Mouse (Mus musculus): ENCODE measurements around the gene Flcn. TPM values are rescaled to one million over a fixed set of nuclear protein-coding genes. Genes with fewer than 3 reads are reported as not detected.

Flcn gene
- polyA plus RNA-seq, 1 experiment from 2014 or later: 37.4 TPM

DNA sequence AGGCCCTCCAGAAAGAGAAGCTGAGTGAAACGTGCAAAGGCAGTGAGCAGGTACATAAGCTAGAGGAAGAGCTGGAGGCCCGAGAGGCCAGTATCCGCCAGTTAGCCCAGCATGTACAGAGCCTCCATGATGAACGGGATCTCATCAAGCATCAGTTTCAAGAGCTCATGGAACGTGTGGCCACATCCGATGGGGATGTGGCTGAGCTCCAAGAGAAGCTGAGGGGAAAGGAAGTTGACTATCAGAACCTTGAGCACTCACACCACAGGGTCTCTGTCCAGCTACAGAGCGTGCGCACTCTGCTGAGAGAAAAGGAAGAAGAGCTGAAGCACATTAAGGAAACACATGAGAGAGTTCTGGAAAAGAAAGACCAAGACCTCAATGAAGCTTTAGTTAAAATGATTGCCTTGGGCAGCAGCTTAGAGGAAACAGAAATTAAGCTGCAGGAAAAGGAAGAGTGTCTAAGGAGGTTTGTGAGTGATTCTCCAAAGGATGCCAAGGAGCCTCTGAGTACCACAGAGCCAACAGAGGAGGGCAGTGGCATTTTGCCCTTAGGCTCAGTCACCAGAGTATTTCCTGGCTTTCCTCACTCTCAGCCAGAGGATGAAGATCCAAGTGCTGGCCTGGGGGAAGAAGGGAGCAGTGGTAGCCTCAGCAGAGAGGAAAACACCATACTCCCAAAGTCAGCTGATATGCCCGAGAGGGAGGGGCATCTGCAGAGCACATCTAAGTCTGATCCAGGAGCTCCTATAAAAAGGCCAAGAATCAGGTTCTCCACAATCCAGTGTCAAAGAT lies 51.4 kb downstream of the Flcn start:
- 92% methylated on average over 9 of the region's 9 CpGs for WGBS
- no peak for ATAC-seq (ENCODE audit: low FRiP score, low read depth)
- no peak overlapping the region for H3K4me2 ChIP-seq (replicated peaks)
- no peaks in the 10 kb centered on the region for H3K9me3 ChIP-seq
- peaks cover 90% of the 10 kb centered on the region for H3K36me3 ChIP-seq
- H3K27me3 ChIP-seq: no peaks in the 10 kb centered on the region
- H3K9ac ChIP-seq (replicated peaks): no peak overlapping the region
- no peak overlapping the region for H3K27ac ChIP-seq (replicated peaks)
- no peak overlapping the region for H3K4me3 ChIP-seq
- H3K4me1 ChIP-seq: no peaks in the 10 kb centered on the region

DNA sequence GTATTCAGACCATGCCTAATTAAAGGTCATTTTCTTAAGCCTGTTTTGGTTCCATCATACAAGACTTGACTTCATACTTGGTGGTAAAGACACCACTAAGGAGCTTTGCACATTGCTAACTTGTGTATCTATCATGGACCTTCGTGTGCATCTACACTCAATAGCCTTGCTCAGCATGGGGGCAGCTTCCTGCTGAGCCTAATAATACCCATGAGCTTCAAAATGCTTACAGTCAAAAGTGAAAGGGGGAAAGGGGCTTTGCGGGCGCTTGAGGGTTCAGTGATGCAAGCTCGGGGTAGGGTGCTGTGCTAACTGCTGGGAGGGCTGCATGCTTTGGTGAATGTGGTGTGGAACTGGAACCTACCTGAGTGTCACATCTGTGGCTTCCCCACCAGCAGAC lies 53.5 kb downstream of the Flcn start:
- H3K36me3 ChIP-seq: peaks cover 100% of the 10 kb centered on the region
- 64% methylated on average over 4 of the region's 4 CpGs for WGBS

DNA sequence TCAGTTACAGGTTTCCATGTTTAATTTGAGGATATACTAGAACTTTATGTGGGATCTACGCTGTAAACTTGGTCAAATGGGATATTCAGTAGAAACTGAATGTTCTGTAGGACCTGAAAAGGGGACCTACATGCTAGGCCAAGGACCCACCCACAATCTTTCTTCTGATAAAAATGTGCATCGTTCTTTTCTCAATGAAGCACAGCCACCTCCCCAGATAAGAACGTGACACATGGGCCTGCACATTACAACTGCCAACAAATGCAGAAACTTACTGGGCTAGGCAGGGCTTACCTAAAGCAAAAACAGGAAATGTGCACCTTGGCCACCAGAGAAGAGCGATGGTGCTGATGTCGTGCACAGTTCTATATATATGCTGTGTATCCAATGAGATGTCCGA lies 55.3 kb downstream of the Flcn start:
- ATAC-seq (ENCODE audit: low FRiP score, low read depth): no peak
- no peaks in the 10 kb centered on the region for H3K4me1 ChIP-seq
- no peak overlapping the region for H3K27ac ChIP-seq (replicated peaks)
- H3K9ac ChIP-seq (replicated peaks): no peak overlapping the region
- WGBS: 96% methylated on average over 6 of the region's 6 CpGs
- no peaks in the 10 kb centered on the region for H3K9me3 ChIP-seq
- H3K36me3 ChIP-seq: peaks cover 98% of the 10 kb centered on the region
- no peak overlapping the region for H3K4me3 ChIP-seq
- H3K27me3 ChIP-seq: no peaks in the 10 kb centered on the region
- no peak overlapping the region for H3K4me2 ChIP-seq (replicated peaks)

More for the DNA sequence above, 53.5 kb downstream of the Flcn start:
- no peak for ATAC-seq (ENCODE audit: low FRiP score, low read depth)
- Histone ChIP-seq H3K4me1 (no peaks in the 10 kb centered on the region), H3K9ac (replicated peaks) (0 out of 2 replicates have a peak overlapping the region, but pooled peaks have one; percentile 20), H3K4me3 (no peak overlapping the region), H3K9me3 (no peaks in the 10 kb centered on the region), H3K27me3 (no peaks in the 10 kb centered on the region), H3K27ac (replicated peaks) (no peak overlapping the region), H3K4me2 (replicated peaks) (no peak overlapping the region)

DNA sequence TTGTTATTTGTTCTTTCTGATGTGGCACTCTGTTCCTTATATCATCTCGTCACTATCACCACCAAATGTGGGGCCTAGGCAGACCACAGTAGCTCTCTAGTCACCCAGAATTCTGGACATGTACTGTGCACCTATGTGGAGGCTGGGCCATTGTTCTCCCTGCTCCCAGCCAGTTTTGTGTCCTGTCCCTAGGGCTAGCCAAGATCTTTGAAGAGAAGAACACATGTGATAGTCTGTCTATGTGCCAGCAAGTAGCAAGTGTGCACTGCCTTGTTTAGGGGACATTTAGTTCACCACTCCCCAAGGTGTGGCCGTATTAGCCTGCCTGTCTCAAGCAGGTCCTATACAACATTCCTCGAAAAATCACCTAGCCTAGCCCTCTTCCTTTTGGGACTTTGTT lies 60.8 kb downstream of the Flcn start:
- H3K27ac ChIP-seq (replicated peaks): no peak overlapping the region
- WGBS: 96% methylated on average over 3 of the region's 3 CpGs
- H3K4me2 ChIP-seq (replicated peaks): no peak overlapping the region
- no peak overlapping the region for H3K4me3 ChIP-seq
- H3K4me1 ChIP-seq: no peaks in the 10 kb centered on the region
- H3K36me3 ChIP-seq: peaks cover 65% of the 10 kb centered on the region
- no peak overlapping the region for H3K9ac ChIP-seq (replicated peaks)
- ATAC-seq (ENCODE audit: low FRiP score, low read depth): no peak
- H3K9me3 ChIP-seq: no peaks in the 10 kb centered on the region
- no peaks in the 10 kb centered on the region for H3K27me3 ChIP-seq

GRCm38 (mm10) chr11:59746614-59747013 lies 63.2 kb downstream of the Flcn start:
- Histone ChIP-seq H3K9ac (replicated peaks) (no peak overlapping the region), H3K4me3 (no peak overlapping the region), H3K4me1 (no peaks in the 10 kb centered on the region), H3K27ac (replicated peaks) (no peak overlapping the region), H3K36me3 (peaks cover 65% of the 10 kb centered on the region), H3K4me2 (replicated peaks) (no peak overlapping the region), H3K9me3 (no peaks in the 10 kb centered on the region), H3K27me3 (no peaks in the 10 kb centered on the region)
- no peak for ATAC-seq (ENCODE audit: low FRiP score, low read depth)
- WGBS: 85% methylated on average over 2 of the region's 2 CpGs

- Histone ChIP-seq H3K27ac (replicated peaks) (no peak overlapping the region), H3K36me3 (peaks cover 65% of the 10 kb centered on the region)
- 95% methylated on average over 5 of the region's 5 CpGs for WGBS
These were observed 64.0 kb downstream of the Flcn start for GRCm38 (mm10) chr11:59745851-59746250.

GRCm38 (mm10) chr11:59744374-59744773 lies 65.4 kb downstream of the Flcn start:
- no peaks in the 10 kb centered on the region for H3K4me1 ChIP-seq
- peaks cover 67% of the 10 kb centered on the region for H3K36me3 ChIP-seq
- H3K4me2 ChIP-seq (replicated peaks): no peak overlapping the region
- no peak overlapping the region for H3K9ac ChIP-seq (replicated peaks)
- WGBS: 87% methylated on average over 4 of the region's 4 CpGs
- no peak for ATAC-seq (ENCODE audit: low FRiP score, low read depth)
- no peaks in the 10 kb centered on the region for H3K27me3 ChIP-seq
- H3K4me3 ChIP-seq: no peak overlapping the region
- no peak overlapping the region for H3K27ac ChIP-seq (replicated peaks)
- no peaks in the 10 kb centered on the region for H3K9me3 ChIP-seq

More at GRCm38 (mm10) chr11:59745851-59746250, 64.0 kb downstream of the Flcn start:
- H3K4me1 ChIP-seq: no peaks in the 10 kb centered on the region
- ATAC-seq (ENCODE audit: low FRiP score, low read depth): no peak
- no peak overlapping the region for H3K4me3 ChIP-seq
- no peaks in the 10 kb centered on the region for H3K27me3 ChIP-seq
- no peak overlapping the region for H3K4me2 ChIP-seq (replicated peaks)
- H3K9ac ChIP-seq (replicated peaks): no peak overlapping the region
- no peaks in the 10 kb centered on the region for H3K9me3 ChIP-seq

DNA sequence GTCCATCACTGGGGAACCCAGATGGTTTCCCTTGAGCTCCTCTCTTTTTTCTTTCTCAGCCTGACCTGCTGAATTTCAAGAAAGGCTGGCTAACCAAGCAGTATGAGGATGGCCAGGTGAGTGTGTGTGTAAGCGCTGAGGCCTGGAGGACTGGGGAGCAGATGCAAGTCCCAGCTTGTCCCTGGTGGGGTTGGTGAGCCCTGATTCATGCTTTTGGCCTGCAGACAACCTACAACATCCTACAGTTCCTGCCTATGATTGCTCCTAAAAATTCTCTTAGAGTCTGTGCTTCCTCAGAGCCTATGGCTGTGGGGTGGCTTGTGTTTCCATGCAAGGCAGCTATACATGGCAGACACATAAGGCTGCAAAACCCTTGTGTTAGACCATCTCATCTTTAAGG lies 66.1 kb downstream of the Flcn start:
- Histone ChIP-seq H3K36me3 (peaks cover 69% of the 10 kb centered on the region), H3K9ac (replicated peaks) (no peak overlapping the region), H3K4me1 (no peaks in the 10 kb centered on the region), H3K4me3 (no peak overlapping the region), H3K27ac (replicated peaks) (no peak overlapping the region), H3K9me3 (no peaks in the 10 kb centered on the region), H3K27me3 (no peaks in the 10 kb centered on the region), H3K4me2 (replicated peaks) (no peak overlapping the region)
- ATAC-seq (ENCODE audit: low FRiP score, low read depth): no peak
- 94% methylated on average over 1 of the region's 1 CpGs for WGBS

DNA sequence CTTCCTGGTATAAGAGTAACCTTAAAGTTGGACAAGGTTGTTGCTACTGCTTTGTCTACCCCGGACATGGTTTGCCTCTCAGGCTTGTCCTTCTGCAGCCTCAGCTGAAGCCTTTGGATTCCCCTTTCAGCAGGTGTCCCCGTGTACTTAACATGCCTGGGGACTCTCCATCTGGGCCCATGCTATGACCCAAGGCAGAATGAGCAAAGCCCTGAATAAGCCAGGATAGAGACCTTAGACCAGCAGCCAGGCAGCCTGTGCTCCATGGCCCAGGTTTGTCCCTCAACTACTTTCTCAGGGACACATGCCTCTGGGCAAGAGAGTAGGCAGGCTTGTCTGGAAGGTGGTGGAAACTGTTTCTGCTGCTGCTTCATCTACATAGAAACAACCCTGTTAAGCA lies 66.5 kb downstream of the Flcn start:
- Histone ChIP-seq H3K4me1 (no peaks in the 10 kb centered on the region), H3K4me3 (no peak overlapping the region), H3K4me2 (replicated peaks) (no peak overlapping the region), H3K36me3 (peaks cover 69% of the 10 kb centered on the region), H3K9ac (replicated peaks) (no peak overlapping the region), H3K27me3 (no peaks in the 10 kb centered on the region), H3K9me3 (no peaks in the 10 kb centered on the region), H3K27ac (replicated peaks) (no peak overlapping the region)
- ATAC-seq (ENCODE audit: low FRiP score, low read depth): no peak
- WGBS: 87% methylated on average over 2 of the region's 2 CpGs

GRCm38 (mm10) chr11:59741915-59742314 lies 67.9 kb downstream of the Flcn start:
- Histone ChIP-seq H3K27me3 (no peaks in the 10 kb centered on the region), H3K27ac (replicated peaks) (no peak overlapping the region), H3K9me3 (no peaks in the 10 kb centered on the region), H3K4me2 (replicated peaks) (no peak overlapping the region), H3K9ac (replicated peaks) (no peak overlapping the region), H3K4me1 (no peaks in the 10 kb centered on the region), H3K4me3 (no peak overlapping the region), H3K36me3 (peaks cover 81% of the 10 kb centered on the region)
- WGBS: over 99% methylated on average over 5 of the region's 5 CpGs
- no peak for ATAC-seq (ENCODE audit: low FRiP score, low read depth)

Data from midbrain, embryonic 12.5 days (tissue).